In the genomic region with DNA sequence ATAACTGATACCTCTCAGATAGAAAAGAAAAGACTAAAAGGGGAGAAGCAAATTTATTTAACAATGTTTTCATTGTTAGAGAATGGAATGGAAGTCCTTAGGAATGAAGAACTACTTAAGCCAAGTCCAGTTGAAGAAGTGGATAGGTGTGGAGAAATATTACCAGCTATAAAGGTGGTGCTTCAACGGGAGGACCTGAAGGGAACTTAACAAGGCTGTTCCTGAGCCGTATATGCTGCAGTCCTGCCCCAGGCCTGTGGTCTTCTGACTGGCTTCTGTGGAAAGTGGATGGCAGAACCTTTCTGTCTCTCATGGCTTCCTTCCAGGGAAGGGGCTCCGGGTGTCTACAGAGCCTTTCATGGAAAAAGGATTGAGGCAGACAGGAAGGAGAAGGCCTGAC, we compare ENCODE assay signal across 16 mouse cellular contexts.
"Had no signal": no experiment of that assay in that cellular context is flagged by ENCODE, and none has a peak within 500 bp of the region (broad histone marks: within the 10 kb centered on the region; RNA-seq: fewer than 3 reads in every experiment).

No protein-coding gene starts in this region.

- H3K36me3 ChIP-seq: neural tube, embryonic 13.5 days; neural tube, embryonic 15.5 days; stomach, embryonic 15.5 days had no signal

- H3K4me1 ChIP-seq: neural tube, embryonic 13.5 days; neural tube, embryonic 15.5 days; stomach, embryonic 15.5 days had no signal

- DNase-seq: retina, postnatal 1 day; right cerebral cortex, adult 18-20 months; right cerebral cortex, postnatal 14 days; right cerebral cortex, postnatal 25 days; right cerebral cortex, postnatal 4 days; spleen, adult 18-20 months; thymus, adult 18-20 months; thymus, adult 2 months; thymus, postnatal 14 days; thymus, postnatal 25 days; thymus, postnatal 36 days; thymus, postnatal 4 days had no signal

- H3K27me3 ChIP-seq: neural tube, embryonic 13.5 days; neural tube, embryonic 15.5 days; stomach, embryonic 15.5 days had no signal

- H3K9ac ChIP-seq: neural tube, embryonic 13.5 days; neural tube, embryonic 15.5 days; stomach, embryonic 15.5 days had no signal

- H3K9me3 ChIP-seq: neural tube, embryonic 13.5 days; neural tube, embryonic 15.5 days; stomach, embryonic 15.5 days had no signal

- H3K27ac ChIP-seq: neural tube, embryonic 13.5 days; neural tube, embryonic 15.5 days; stomach, embryonic 15.5 days; stomach, postnatal 0 days had no signal

- H3K4me2 ChIP-seq: neural tube, embryonic 13.5 days; neural tube, embryonic 15.5 days; stomach, embryonic 15.5 days had no signal

- H3K4me3 ChIP-seq: neural tube, embryonic 13.5 days; neural tube, embryonic 15.5 days; stomach, embryonic 15.5 days had no signal
